Mouse (Mus musculus) embryonic facial prominence, embryonic 11.5 days (tissue): ENCODE measurements at regions not wholly inside any gene's neighbourhood (a gene's known extent, or its start where the extent isn't known, plus 50 kb on each side); places are given as distances from the start of the nearest gene placed in this dataset.

ENCODE experiments used
- ATAC-seq: fragments of 200-750 bp; cut with Nextera tagmentation; replicated peaks from 2 replicates; pipeline ENCODE4 v1.8.0; 2017; ENCODE audit warnings: low read depth; ENCODE audit not compliant: insufficient number of reproducible peaks, low FRiP score, low TSS enrichment
- DNase-seq: peaks from one replicate; pipeline ENCODE4 v3.0.0-alpha.2; 2015; ENCODE audit warnings: low spot score
- H3K27ac ChIP-seq: fragments of 300-500 bp; sonication (generic); replicated peaks from 2 replicates; pipeline ENCODE4 v1.5.1; 2014; ENCODE audit warnings: mild to moderate bottlenecking, low read depth, low read length, control low read depth
- H3K27me3 ChIP-seq: fragments of 300-500 bp; sonication (generic); 2 replicates; pipeline ENCODE4 v1.6.1; 2014; ENCODE audit warnings: mild to moderate bottlenecking, low read length, moderate library complexity, mixed read lengths; ENCODE audit not compliant: control insufficient read depth, insufficient read depth
- H3K36me3 ChIP-seq: fragments of 300-500 bp; sonication (generic); replicated peaks from 2 replicates; pipeline ENCODE4 v1.6.1; 2014; ENCODE audit warnings: low read depth, mild to moderate bottlenecking, low read length, moderate library complexity, mixed read lengths; ENCODE audit not compliant: control insufficient read depth, insufficient read depth
- H3K4me1 ChIP-seq: fragments of 300-500 bp; sonication (generic); 2 replicates; pipeline ENCODE4 v1.6.1; 2014; ENCODE audit warnings: low read length, mixed read lengths; ENCODE audit not compliant: control insufficient read depth, insufficient read depth
- H3K4me2 ChIP-seq: fragments of 300-500 bp; sonication (generic); 2 replicates; pipeline ENCODE4 v1.6.1; 2014; ENCODE audit warnings: low read depth, mild to moderate bottlenecking, control low read depth, low read length, moderate library complexity
- H3K4me3 ChIP-seq: fragments of 300-500 bp; sonication (generic); 2 replicates; pipeline ENCODE4 v1.5.1; 2014; ENCODE audit warnings: low read depth, low read length, control low read depth
- H3K9ac ChIP-seq: fragments of 300-500 bp; sonication (generic); replicated peaks from 2 replicates; pipeline ENCODE4 v1.6.1; 2014; ENCODE audit warnings: mild to moderate bottlenecking, control low read depth, low read length
- H3K9me3 ChIP-seq: fragments of 300-500 bp; sonication (generic); replicated peaks from 2 replicates; pipeline ENCODE4 v1.6.1; 2016; ENCODE audit warnings: mild to moderate bottlenecking, low read length, inconsistent platforms, mixed read lengths; ENCODE audit not compliant: control insufficient read depth
- WGBS: fragments of 180-500 bp; shearing (Covaris S2); extraction: QIAGEN DNeasy Blood & Tissue Kit; methylation state at CpG from one replicate; pipeline ENCODE4 v1.1.7; 2014; 5-methylcytosine and 5-hydroxymethylcytosine counted together

- no peaks in the 10 kb centered on the region for H3K36me3 ChIP-seq
- no peak overlapping the region for H3K27ac ChIP-seq
- no peak overlapping the region for H3K4me2 ChIP-seq
- H3K4me3 ChIP-seq: no peak overlapping the region
- no peaks in the 10 kb centered on the region for H3K27me3 ChIP-seq
- H3K4me1 ChIP-seq: no peaks in the 10 kb centered on the region
- no peak for ATAC-seq
- no peak overlapping the region for H3K9ac ChIP-seq
- DNase-seq: peak; percentile 53
- no peaks in the 10 kb centered on the region for H3K9me3 ChIP-seq
- WGBS: 50% methylated on average over 7 of the region's 7 CpGs
Observed at GRCm38 (mm10) chr10:120538561-120538960, 62.3 kb upstream of the Hmga2 start.

DNA sequence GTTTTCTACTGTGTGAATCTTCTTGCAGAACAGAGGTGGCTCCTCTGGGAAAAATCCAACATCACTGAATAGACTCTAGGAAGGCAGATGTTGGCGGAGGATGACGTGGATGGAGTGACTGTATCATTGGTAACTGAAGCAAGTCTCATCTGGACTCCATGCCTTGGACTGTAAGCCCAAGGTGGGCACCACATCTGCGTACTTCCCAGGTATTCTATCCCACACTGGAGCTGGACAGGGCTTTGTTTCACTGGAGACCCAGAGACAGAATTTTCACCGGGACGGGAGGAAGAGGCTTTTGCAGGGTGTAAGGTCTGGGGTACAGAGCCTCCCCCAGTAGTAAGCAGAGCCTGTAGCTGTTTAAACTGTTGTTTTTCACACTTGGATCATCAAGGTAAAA is 52.1 kb upstream of the Hmga2 start:
- H3K27ac ChIP-seq: no peak overlapping the region
- WGBS: 96% methylated on average over 5 of the region's 5 CpGs
- no peak overlapping the region for H3K4me3 ChIP-seq
- H3K9me3 ChIP-seq: no peaks in the 10 kb centered on the region
- ATAC-seq (no peak), DNase-seq (no peak)
- no peaks in the 10 kb centered on the region for H3K27me3 ChIP-seq
- no peak overlapping the region for H3K4me2 ChIP-seq
- H3K4me1 ChIP-seq: no peaks in the 10 kb centered on the region; the same call in 1 of the 2 replicates
- H3K36me3 ChIP-seq: no peaks in the 10 kb centered on the region
- no peak overlapping the region for H3K9ac ChIP-seq

DNA sequence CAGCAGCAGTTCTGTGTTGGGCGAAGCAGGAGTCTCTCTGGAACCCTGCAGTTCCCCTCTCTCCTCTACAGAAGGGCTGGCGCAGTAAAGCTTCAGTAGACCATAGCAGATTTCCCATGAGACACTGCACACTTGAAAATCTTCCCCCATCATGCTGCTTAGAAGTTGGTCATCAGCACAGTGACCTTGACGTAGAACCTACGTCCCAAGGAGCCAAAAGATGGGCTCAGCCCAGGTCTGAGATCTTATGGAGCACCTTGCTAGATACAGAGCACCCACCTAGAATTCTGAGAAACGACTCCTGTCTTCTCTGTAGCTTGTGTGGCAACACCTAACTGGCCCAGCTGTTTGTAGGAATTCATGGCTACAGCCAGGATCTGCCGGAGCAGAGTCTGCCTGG is 51.7 kb upstream of the Hmga2 start:
- H3K36me3 ChIP-seq: no peaks in the 10 kb centered on the region
- no peak overlapping the region for H3K9ac ChIP-seq
- no peaks in the 10 kb centered on the region; the same call in 1 of the 2 replicates for H3K4me1 ChIP-seq
- ATAC-seq (no peak), DNase-seq (no peak)
- WGBS: 90% methylated on average over 6 of the region's 6 CpGs
- H3K9me3 ChIP-seq: no peaks in the 10 kb centered on the region
- H3K4me3 ChIP-seq: no peak overlapping the region
- H3K4me2 ChIP-seq: no peak overlapping the region
- no peak overlapping the region for H3K27ac ChIP-seq
- no peaks in the 10 kb centered on the region for H3K27me3 ChIP-seq

- ATAC-seq (no peak), DNase-seq (peak; percentile 34)
- H3K4me2 ChIP-seq: no peak overlapping the region
- H3K36me3 ChIP-seq: no peaks in the 10 kb centered on the region
- H3K27me3 ChIP-seq: no peaks in the 10 kb centered on the region
- H3K27ac ChIP-seq: no peak overlapping the region
- no peaks in the 10 kb centered on the region for H3K9me3 ChIP-seq
- H3K4me3 ChIP-seq: no peak overlapping the region
- WGBS: 50% methylated on average over 6 of the region's 6 CpGs
- no peaks in the 10 kb centered on the region; the same call in 1 of the 2 replicates for H3K4me1 ChIP-seq
- no peak overlapping the region for H3K9ac ChIP-seq
Observed at GRCm38 (mm10) chr10:120526991-120527390, 50.7 kb upstream of the Hmga2 start.
